Mouse (Mus musculus) lung, postnatal 0 days (tissue): ENCODE results near the gene Hhipl1.

Experiments used
- CTCF ChIP-seq: IDR thresholded peaks from 2 replicates; pipeline ENCODE4 v1.5.1; 2016; ENCODE audit warnings: antibody characterized with exemption, mild to moderate bottlenecking
- EP300 ChIP-seq: IDR thresholded peaks from 2 replicates; pipeline ENCODE4 v1.6.1; 2016; ENCODE audit warnings: antibody characterized with exemption, mild to moderate bottlenecking, control low read depth

GRCm38 (mm10) chr12:108350931-108351330 lies 44.9 kb downstream of the Hhipl1 start:
- TF ChIP-seq CTCF = no peak
- no peak for TF ChIP-seq EP300
